Mouse (Mus musculus): ENCODE measurements at regions not wholly inside any gene's neighbourhood (a gene's known extent, or its start where the extent isn't known, plus 50 kb on each side); places are given as distances from the start of the nearest gene placed in this dataset.

- DNase-seq (ENCODE audit: low spot score), result no peak
Measured at GRCm38 (mm10) chr15:70834903-70835302, 2999.5 kb upstream of the Gm6569 start.

DNA sequence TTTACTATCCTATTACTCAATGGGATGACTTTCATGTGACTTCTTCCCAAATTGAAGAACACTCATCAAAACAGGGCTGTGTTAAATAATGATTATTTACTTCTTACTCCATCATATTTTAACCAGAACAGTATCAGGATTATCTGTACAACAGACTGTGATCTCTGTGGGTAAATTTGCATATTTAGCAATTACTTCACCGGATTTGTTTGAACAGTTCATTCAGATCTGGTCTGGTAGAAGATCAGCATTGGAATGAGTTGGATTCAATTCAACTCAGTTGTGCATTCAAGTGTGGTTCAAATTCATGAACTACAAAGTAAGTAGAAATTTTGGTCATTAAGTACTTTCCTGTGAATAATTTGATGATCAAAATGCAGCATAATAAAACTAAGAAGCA is 2991.8 kb upstream of the Gm6569 start:
- DNase-seq (ENCODE audit: low spot score), result no peak

GRCm38 (mm10) chr15:70849652-70850051 is 2984.7 kb upstream of the Gm6569 start:
- peak; percentile 40 for DNase-seq (ENCODE audit: low spot score)

GRCm38 (mm10) chr15:70850496-70850895 is 2983.9 kb upstream of the Gm6569 start:
- no peak for DNase-seq (ENCODE audit: low spot score)

All from retina, embryonic 14.5 days (tissue).